Mouse (Mus musculus): ENCODE results near the gene Ly86.

Ly86 gene

DNA sequence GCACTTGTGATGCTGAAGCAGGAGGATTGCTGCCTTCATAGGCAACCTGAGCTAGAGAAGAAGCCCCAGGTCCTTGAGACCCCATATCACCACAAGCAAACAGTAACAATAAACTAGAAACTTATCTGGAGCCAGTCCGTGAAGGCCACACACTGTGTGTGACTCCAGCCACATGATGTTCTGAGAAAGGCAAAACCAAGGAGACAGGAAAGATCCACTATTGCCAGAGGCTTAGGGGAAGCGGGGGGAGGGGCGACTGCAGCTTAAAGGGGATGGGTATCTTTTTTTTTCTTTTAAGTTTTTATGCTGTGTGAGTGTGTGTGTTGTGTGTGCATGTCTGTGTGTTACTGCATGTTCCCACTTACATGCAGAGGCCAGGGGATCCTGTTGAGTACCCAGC is 110.6 kb downstream of the Ly86 start:
- DNase-seq (ENCODE audit: extremely low spot score, low spot score), result no peak

DNA sequence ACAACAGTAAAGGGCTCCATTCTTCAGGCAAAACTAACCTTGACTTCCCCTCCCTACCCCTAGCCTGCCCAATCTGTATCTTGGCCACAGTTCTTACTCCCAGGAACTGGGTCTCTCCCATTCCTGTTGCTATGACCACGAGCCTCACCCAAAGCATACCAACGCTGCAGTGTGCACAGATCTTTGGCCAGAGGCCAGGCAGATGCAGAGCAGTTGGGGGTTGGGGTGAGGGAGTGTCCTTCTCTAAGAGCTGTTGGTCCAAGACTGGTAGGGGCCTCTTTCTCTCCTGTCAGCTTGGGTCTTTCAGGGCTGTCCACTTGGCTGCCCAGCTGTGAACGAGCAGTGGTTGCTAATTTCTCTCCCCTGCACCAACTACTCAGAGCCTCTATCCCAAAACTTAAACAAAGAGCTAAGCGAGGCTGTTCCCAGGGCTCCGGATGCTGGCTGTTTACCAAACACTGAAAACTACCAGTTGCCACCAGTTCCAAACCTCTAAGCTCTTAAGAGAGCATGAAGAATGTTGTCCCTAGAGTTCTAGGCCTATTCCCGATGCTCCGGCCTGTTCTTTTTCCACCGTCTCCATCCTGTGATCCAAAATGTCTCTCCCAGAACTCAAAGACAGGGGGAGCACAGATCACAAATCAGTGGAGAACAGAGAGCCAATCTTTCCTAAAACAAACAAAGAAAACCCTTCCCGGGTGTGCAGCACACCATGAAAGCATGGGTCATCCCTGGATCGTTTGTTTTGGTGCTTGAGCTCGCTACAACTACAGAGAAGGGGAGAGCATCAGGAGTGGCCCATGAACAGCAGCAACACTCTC is 112.2 kb downstream of the Ly86 start:
- no peak for DNase-seq (ENCODE audit: extremely low spot score, low spot score)

DNA sequence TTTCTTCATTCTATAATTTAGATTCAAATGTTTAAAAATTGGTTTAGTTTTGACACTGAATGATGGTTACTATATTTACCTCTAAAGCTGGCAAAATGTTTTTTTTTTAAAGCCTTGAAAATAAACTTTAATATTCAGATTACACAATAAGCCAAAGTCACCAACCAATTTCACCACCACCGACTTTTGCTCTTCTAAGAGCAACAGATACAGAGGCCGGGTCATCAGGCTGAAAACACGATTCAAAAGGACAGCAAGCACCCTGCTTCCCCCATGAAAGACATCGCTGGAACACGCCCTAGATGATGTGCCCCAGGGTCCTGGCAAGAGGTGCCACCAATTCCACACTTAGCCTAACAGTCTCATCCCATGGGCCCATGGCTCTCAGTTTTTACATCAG is 113.5 kb downstream of the Ly86 start:
- no peak for DNase-seq (ENCODE audit: extremely low spot score, low spot score)

DNA sequence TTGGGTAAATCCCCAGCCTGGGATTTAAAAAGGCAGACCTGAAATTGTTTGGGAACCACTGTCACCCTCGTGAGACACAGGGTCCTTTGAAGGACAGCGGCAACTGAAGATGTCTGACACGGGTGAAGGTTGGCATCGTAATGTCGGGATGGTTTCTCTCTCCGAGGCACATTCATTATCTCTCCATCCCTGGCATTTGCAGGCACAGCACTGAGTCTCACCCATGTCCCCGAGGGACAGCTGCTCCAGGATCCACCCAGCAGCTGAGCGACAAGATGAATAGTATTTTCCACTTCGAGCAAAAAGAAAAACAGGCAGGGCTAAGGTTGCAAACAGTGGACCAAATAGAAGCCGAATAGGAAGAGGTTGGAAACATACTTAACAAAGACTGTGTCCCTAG is 114.0 kb downstream of the Ly86 start:
- DNase-seq (ENCODE audit: extremely low spot score, low spot score), result no peak

DNA sequence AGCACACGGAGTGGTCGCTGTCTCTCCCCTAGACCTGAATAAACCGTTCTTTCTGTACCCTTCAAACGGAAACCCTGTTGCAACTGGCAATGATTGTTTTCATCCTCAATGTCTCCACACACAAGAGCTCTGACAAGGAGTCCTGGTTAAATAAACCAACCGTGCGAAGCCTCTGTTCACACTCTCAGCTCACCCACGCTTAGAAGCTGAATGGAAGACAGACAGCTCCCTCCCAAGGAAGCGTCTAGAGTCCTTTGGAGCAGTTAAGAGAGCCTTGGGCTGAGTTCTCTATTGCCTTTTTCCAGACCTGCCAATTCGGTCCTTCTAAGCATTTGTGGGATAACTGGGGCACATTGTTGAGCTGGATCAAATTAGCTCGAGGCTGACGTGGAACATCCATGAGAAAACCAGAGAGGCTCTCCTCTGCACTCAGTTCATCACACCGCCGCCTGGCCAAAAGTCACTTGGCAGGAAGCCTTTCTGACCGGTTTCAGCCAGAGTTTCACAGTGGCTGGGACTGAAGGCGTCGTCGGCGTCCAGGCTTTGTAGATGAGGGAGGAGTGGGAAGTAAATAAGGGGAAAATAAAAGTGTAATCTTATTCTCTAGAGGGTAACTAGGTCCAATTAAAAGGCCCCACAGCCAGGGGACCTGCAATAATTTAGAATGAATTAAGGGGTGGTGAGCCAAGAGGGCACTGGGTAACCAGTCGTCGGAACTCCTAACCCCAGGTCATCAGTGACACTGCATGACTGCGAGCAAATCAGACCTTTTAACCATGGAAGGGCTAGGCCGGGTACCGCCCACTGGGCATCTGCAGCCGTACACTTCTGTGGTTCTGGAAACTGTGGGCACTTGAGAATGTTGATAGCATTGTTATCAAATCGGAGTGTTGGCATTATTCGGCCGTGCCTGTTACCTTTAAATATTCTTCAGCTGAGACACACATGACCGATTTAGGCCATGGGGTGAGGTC is 115.2 kb downstream of the Ly86 start:
- no peak for DNase-seq (ENCODE audit: extremely low spot score, low spot score)

DNA sequence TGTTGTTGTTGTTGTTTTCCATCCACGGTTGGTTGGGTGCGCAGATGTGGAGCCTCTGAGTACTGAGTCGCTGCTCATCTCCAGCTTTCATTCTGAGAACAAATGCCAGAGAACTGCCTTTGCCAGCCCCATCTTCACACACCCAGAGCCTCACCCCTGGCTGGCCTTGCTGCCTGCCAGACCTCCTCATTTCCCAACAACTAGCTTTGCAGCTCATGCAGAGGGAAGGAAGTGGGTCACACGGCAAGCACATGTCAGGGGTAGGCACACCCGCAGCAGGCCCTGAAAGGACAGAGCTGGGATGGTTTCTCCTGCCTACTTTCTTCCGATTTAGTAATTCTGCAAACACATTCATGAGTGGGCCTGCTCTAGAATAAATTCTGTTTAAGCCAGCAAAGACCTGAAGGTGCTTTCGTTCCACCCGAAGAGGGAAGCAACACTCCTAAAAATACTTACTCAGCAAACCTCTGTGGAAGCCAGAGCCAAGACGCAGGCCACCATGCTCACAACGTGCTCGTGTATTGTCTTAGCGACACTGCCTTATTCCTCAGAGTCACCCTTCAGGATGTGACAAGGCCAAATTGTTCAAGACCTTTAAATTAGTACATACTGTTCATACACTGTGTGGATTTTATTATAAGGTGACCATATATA is 117.2 kb downstream of the Ly86 start:
- DNase-seq (ENCODE audit: extremely low spot score, low spot score), result no peak

DNA sequence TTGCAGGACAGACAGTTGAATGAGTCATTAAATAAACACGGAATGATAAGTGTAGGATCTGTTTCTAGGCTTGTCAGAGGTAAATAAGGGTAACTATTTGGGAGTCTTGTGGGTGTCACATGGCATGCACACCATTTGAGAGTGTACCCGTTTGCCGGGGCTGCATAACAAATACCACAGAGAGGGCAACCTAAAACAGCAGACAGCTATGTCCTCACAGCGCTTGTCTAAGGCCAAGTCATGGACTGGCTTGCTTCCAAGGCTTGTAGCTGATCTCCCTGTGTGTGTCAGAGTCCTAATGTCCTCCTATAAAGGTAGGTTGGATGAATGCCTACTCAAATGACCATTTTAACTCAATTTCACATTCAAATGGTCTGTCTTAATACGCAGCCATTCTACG is 120.7 kb downstream of the Ly86 start:
- no peak for DNase-seq (ENCODE audit: extremely low spot score, low spot score)

DNA sequence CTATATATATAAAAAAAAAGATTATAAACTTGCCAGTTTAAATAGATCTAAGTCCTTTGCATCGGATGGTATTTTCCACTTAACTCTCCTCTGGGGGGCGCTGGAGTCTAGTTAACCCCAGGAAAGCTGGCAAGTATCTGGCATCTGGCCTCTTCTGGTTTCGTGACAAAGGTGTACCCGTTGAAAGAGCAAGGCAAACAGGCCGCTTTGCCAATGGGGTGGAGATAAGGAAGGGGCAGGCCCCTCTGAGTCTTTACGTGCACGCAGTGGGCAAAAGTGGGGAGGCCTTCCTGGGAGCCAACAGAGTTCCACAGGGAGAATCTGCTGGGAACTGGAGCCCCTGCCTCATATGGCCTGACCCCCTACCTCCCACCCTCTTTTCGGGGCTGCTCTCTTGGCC is 122.8 kb downstream of the Ly86 start:
- peak; percentile 45 for DNase-seq (ENCODE audit: extremely low spot score, low spot score)
